Mouse (Mus musculus): Measurements from ENCODE around the gene Tmf1.

Tmf1 gene

GRCm38 (mm10) chr6:97204252-97204869 is 25.4 kb upstream of the Tmf1 start:
- no peak for DNase-seq (ENCODE audit: low read depth in 2 of 2, low spot score in 2 of 2)

- no peak for DNase-seq (ENCODE audit: low read depth in 2 of 2, low spot score in 2 of 2)
These were observed 23.6 kb upstream of the Tmf1 start for GRCm38 (mm10) chr6:97202477-97202876.

- no peak for DNase-seq (ENCODE audit: low read depth in 2 of 2, low spot score in 2 of 2)
These were observed 21.5 kb upstream of the Tmf1 start for GRCm38 (mm10) chr6:97200437-97200836.

DNA sequence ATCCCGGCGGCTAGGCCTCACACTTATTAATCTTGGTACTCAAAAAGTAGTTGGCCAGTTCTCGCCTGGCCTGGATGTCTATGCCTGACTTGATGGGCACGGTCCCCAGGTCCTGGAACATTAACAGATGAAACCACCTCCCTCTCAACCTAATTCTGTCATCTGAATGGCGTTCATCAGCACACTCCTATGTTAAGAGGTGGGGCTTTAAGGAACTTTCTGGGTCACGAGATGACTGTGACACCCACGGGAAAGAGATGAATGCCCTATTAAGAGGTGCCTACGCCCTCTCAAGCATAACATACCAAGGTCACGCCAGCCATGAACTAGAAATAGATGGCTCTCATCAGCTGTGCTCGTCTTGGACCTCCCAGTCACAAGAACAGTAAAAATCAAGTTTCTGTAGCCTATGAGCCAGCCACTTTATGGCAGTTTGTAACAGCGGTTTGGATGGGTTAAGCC is 476 bp upstream of the Tmf1 start:
- no peak for DNase-seq (ENCODE audit: low read depth in 2 of 2, low spot score in 2 of 2)

- DNase-seq (ENCODE audit: low read depth in 2 of 2, low spot score in 2 of 2): no peak
These were observed 3.2 kb downstream of the Tmf1 start for GRCm38 (mm10) chr6:97175716-97176115.

GRCm38 (mm10) chr6:97150156-97150555 is 28.8 kb downstream of the Tmf1 start:
- DNase-seq (ENCODE audit: low read depth in 2 of 2, low spot score in 2 of 2): no peak

DNA sequence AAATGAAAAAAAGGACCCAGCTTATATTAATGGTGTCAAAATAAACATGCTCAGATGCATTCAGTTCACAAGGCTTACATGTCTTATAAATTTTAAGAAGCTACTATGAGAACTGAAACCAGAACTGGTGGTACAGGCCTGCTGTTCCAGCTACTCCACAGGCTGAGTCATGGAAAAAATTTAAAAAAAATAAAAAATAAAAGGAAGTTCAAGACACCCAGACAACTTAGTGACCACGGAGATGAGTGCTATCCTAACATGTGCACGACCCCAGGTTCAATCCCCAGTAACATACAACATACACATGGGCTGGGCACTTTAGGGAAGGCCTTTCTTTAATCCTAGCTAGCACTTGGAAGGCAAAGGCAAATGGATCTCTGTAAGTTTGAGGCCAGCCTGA is 29.2 kb downstream of the Tmf1 start:
- no peak for DNase-seq (ENCODE audit: low read depth in 2 of 2, low spot score in 2 of 2)

DNA sequence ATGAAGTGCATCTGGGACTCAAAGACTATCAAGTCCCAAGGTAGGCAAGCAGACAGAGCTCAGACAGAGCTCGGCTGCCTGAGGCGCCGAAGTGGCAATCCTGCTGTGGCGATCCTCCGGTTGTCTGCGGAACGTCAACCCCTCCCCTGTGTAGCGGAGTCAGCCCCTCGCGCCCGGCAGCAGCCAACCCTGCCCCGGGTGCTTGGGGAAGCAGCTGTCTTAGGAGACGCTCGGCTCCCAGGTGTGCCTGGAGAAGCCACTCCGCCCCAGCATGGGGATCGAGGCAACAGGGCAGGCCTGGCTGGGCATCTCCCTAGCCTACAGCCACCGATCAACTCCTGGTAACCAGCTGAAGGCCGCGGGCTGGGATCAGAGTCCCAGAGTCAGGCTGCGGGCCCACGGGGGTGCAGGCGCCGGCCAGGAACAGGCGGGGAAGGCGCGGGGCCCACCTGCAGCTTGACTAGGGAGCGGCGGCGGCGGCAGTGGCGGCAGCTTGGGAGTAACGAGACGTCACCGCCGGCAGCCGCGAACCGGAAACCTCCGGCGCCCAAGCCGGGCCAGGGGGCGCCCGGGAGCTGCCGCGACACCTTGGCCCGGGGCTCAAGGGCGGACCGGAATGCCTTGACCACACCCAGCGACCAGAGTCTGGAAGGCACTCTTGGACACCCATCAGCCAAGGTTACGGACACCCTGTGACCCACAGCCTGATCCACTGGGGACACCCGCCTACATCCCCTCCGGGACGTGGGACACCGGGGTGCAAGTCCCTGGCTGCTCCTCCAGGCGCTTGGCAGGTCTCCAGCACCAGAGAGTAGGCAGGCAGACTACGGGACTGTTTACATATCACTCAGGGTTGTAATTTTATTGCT is 30.3 kb downstream of the Tmf1 start, which contains the start of gene Eogt:
Eogt (minus strand) TSS at position 800 of the 869 bp plus-strand sequence.
- peak; percentile 54 to 59 for DNase-seq (ENCODE audit: low read depth in 2 of 2, low spot score in 2 of 2)

DNA sequence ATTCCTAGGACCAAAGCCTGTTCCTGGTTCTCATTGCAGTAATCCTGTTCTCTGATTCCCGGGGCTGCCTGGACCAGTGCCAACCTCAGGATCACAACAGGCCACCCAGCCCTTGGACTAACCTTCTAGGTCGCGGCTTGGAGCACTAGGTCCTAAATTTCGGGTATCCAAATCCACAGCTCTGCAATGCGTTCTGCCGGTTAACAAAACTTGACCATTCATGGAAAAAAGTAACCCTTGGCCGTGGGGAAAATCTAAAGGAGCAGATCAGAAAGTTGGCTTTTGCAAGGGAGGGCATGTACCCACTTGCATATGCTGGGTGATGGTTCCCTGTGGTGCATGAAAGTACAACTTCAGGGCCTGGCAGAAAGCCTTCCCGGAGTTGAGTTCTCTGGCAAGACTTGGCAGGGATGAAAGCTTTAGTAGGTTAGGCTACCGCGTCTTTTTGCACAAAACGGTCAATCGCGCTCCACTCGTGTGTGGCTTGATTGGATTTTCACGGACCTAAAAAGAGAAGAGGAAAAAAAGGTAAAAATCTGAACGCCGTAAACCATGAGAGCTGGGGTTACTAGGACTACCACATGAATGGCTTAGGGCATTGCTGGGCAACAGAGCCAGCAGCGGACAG is 31.1 kb downstream of the Tmf1 start:
- no peak for DNase-seq (ENCODE audit: low read depth in 2 of 2, low spot score in 2 of 2)

GRCm38 (mm10) chr6:97145156-97145555 is 33.8 kb downstream of the Tmf1 start:
- no peak for DNase-seq (ENCODE audit: low read depth in 2 of 2, low spot score in 2 of 2)

DNA sequence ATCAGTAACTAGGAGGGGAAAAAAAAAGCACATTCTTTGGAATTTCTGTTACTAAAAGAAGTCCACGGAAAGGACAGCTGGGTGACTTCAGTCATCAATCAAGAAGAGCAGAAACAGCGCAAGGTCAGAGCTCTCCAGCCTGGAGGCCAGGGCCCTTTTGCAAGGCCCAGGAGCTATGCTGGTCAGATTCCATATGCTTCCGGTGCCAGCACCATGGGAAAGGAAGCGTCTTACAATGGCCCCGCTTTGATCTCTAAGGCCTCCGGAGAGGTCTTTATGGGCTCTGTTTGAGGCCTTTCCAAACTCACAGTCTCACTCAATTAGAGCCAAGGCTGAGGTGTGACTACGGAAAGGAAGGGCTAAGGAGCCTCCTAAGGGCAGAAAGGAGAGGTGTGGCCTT is 34.6 kb downstream of the Tmf1 start:
- DNase-seq (ENCODE audit: low read depth in 2 of 2, low spot score in 2 of 2): no peak

- DNase-seq (ENCODE audit: low read depth in 2 of 2, low spot score in 2 of 2): no peak
These were observed 36.3 kb downstream of the Tmf1 start for GRCm38 (mm10) chr6:97142611-97143010.

DNA sequence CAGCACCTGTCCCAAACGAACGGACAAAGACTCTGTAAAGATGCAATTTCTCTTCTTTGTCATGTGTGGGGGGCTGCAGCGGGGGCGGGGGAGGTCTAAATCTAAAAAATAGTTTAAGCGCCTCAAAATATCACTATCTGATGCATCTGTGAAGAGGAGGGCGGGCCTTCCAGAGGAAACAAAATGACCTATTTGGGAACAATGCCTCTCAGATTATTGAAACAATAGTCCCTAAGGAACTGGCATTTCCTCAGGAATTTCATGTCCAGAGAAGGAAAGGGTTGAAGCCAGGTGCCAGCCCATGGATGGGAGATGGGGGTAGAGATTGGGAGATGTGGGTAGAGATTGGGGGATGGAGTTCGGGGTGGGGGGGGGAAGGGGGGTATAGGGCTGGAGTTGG is 37.1 kb downstream of the Tmf1 start:
- DNase-seq (ENCODE audit: low read depth in 2 of 2, low spot score in 2 of 2): no peak

DNA sequence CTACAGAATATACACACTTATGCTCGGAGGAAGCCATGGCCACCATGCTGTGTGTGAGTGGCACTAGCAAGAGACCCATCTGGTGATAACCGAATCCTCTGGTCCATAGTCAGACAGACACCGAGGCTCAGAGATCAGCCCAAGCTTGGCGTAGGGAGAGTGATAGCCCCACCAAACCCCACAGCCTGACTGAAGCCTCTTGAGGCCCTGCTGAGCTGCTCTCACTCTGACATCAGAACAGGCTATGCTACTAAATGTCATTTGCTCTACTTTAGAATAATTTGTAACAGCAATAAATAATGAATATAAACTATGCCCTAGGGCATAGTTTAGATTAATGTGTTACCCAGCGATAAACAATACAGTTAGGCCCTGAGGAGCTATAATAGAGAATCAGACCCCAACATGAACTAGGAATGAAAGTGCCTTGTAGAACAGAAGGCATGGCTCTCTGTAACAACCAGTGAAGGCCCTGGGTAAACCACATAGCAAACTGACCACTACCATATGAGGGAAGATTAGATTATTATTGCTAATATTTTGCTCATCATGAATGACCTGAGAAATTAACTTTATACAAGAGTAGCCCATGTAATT is 46.1 kb downstream of the Tmf1 start:
- DNase-seq (ENCODE audit: low read depth in 2 of 2, low spot score in 2 of 2): no peak

DNA sequence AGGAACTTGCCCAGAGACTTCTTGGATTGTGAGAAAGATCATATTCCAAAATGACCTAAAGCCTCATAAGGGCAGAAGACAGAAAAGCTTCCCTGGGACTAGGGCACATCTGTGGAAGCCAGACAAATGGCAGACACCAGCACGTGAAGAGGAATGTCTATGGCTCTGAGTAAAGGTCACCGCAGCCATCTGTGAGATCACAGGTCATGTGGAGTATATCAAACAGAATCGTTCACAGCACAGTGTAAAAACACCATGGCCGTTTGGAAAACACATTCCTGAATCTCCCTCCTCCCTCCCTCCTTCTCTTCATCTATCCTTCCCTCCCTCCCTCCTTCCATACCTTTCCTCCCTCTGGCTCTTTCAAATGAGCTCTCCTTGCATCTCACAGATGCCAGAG is 47.1 kb downstream of the Tmf1 start:
- no peak for DNase-seq (ENCODE audit: low read depth in 2 of 2, low spot score in 2 of 2)

- DNase-seq (ENCODE audit: low read depth in 2 of 2, low spot score in 2 of 2): no peak
These were observed 47.9 kb downstream of the Tmf1 start for GRCm38 (mm10) chr6:97130979-97131378.

GRCm38 (mm10) chr6:97124336-97125010 is 54.4 kb downstream of the Tmf1 start:
- no peak for DNase-seq (ENCODE audit: low read depth in 2 of 2, low spot score in 2 of 2)

GRCm38 (mm10) chr6:97120922-97121321 is 58.0 kb downstream of the Tmf1 start:
- no peak for DNase-seq (ENCODE audit: low read depth in 2 of 2, low spot score in 2 of 2)

GRCm38 (mm10) chr6:97118327-97118726 is 60.6 kb downstream of the Tmf1 start:
- DNase-seq (ENCODE audit: low read depth in 2 of 2, low spot score in 2 of 2): no peak

DNA sequence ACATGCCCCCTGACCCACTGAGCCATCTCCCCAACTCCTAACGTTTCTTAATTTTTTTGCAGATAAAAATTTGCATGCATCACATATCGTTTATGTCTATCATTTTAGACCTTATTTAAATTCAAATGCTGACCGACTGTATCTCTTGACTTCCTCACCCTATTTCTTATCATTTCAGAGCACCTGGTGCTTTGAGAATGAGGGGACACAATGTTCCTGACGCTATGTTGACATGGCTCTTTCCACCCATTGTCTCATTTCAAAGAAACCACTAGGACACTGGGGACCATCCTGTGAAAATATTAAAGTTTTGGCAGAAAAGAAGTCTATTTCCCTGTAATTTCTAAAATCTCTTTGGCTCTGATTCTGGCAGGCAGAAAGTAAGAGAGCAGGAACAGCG is 62.0 kb downstream of the Tmf1 start:
- no peak for DNase-seq (ENCODE audit: low read depth in 2 of 2, low spot score in 2 of 2)

DNA sequence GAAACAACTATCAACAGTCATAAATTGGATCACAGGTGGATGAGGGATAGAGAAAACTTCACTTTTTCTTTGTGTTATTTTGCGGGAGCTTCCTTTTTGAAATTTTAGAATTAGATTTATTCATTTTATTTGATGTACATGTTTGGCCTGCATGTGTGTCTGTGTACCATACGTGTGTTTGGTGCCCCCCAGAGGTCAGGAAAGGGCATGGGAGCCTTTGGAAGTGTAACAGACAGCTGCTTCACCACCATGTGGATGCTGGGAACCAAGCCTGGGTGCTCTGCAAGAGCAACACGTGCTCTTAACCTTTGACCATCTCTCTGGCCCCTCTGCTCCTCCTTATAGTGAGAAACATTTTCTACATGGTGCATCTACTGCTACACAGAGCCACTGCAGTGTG is 64.1 kb downstream of the Tmf1 start:
- no peak for DNase-seq (ENCODE audit: low read depth in 2 of 2, low spot score in 2 of 2)
